Mouse (Mus musculus): ENCODE data around the gene Prkn. TPM values are rescaled to one million over a fixed set of nuclear protein-coding genes. Genes with fewer than 3 reads are reported as not detected.

Gene Prkn
- polyA plus RNA-seq, 1 experiment from 2014 or later = 3.0 TPM

- peak; percentile 51 for ATAC-seq (ENCODE audit: insufficient number of reproducible peaks, insufficient read depth, low FRiP score, low read depth)
- Histone ChIP-seq H3K27me3 (ENCODE audit: control insufficient read depth, insufficient read depth, low read length) (no peaks in the 10 kb centered on the region), H3K4me2 (replicated peaks; ENCODE audit: low read depth, low read length) (no peak overlapping the region), H3K27ac (ENCODE audit: low read length) (no peak overlapping the region), H3K4me1 (ENCODE audit: control insufficient read depth, insufficient read depth, low read length) (peaks cover 10% of the 10 kb centered on the region; the same call in 1 of the 2 replicates), H3K9ac (replicated peaks; ENCODE audit: low read depth, low read length) (no peak overlapping the region), H3K4me3 (ENCODE audit: low read depth, low read length) (no peak overlapping the region), H3K9me3 (ENCODE audit: control insufficient read depth, low read depth, low read length) (no peaks in the 10 kb centered on the region), H3K36me3 (ENCODE audit: control insufficient read depth, insufficient read depth, low read length) (no peaks in the 10 kb centered on the region)
- WGBS = 2% methylated on average over 10 of the region's 10 CpGs
Observed at GRCm38 (mm10) chr17:12031203-12031942, 1191.2 kb downstream of the Prkn start.

- H3K4me3 ChIP-seq (ENCODE audit: low read depth, low read length) = no peak overlapping the region
- peaks cover 10% of the 10 kb centered on the region; the same call in 1 of the 2 replicates for H3K4me1 ChIP-seq (ENCODE audit: control insufficient read depth, insufficient read depth, low read length)
- no peak for ATAC-seq (ENCODE audit: insufficient number of reproducible peaks, insufficient read depth, low FRiP score, low read depth)
- no peak overlapping the region for H3K4me2 ChIP-seq (replicated peaks; ENCODE audit: low read depth, low read length)
- 52% methylated on average over 10 of the region's 10 CpGs for WGBS
- no peak overlapping the region for H3K9ac ChIP-seq (replicated peaks; ENCODE audit: low read depth, low read length)
- H3K27me3 ChIP-seq (ENCODE audit: control insufficient read depth, insufficient read depth, low read length) = no peaks in the 10 kb centered on the region
- H3K27ac ChIP-seq (ENCODE audit: low read length) = no peak overlapping the region
- no peaks in the 10 kb centered on the region for H3K9me3 ChIP-seq (ENCODE audit: control insufficient read depth, low read depth, low read length)
- no peaks in the 10 kb centered on the region for H3K36me3 ChIP-seq (ENCODE audit: control insufficient read depth, insufficient read depth, low read length)
Observed at GRCm38 (mm10) chr17:12032014-12032791, 1192.0 kb downstream of the Prkn start.

- Histone ChIP-seq H3K36me3 (ENCODE audit: control insufficient read depth, insufficient read depth, low read length) (no peaks in the 10 kb centered on the region), H3K4me1 (ENCODE audit: control insufficient read depth, insufficient read depth, low read length) (peaks cover 7% of the 10 kb centered on the region; the same call in 1 of the 2 replicates), H3K4me2 (replicated peaks; ENCODE audit: low read depth, low read length) (no peak overlapping the region), H3K9me3 (ENCODE audit: control insufficient read depth, low read depth, low read length) (no peaks in the 10 kb centered on the region), H3K27me3 (ENCODE audit: control insufficient read depth, insufficient read depth, low read length) (no peaks in the 10 kb centered on the region), H3K4me3 (ENCODE audit: low read depth, low read length) (no peak overlapping the region), H3K9ac (replicated peaks; ENCODE audit: low read depth, low read length) (no peak overlapping the region), H3K27ac (ENCODE audit: low read length) (no peak overlapping the region)
- 47% methylated on average over 5 of the region's 5 CpGs for whole genome bisulfite sequencing
- ATAC-seq (ENCODE audit: insufficient number of reproducible peaks, insufficient read depth, low FRiP score, low read depth) = no peak
Observed at GRCm38 (mm10) chr17:12035386-12035785, 1195.2 kb downstream of the Prkn start.

GRCm38 (mm10) chr17:12036205-12036604, 1196.0 kb downstream of the Prkn start:
- Histone ChIP-seq H3K4me3 (ENCODE audit: low read depth, low read length) (no peak overlapping the region), H3K9ac (replicated peaks; ENCODE audit: low read depth, low read length) (no peak overlapping the region), H3K9me3 (ENCODE audit: control insufficient read depth, low read depth, low read length) (no peaks in the 10 kb centered on the region), H3K4me1 (ENCODE audit: control insufficient read depth, insufficient read depth, low read length) (0 out of 2 replicates have a peak, but pooled peaks cover under 1% of the 10 kb centered on the region), H3K27ac (ENCODE audit: low read length) (no peak overlapping the region), H3K4me2 (replicated peaks; ENCODE audit: low read depth, low read length) (no peak overlapping the region), H3K36me3 (ENCODE audit: control insufficient read depth, insufficient read depth, low read length) (no peaks in the 10 kb centered on the region), H3K27me3 (ENCODE audit: control insufficient read depth, insufficient read depth, low read length) (no peaks in the 10 kb centered on the region)
- no peak for ATAC-seq (ENCODE audit: insufficient number of reproducible peaks, insufficient read depth, low FRiP score, low read depth)
- WGBS = 45% methylated on average over 6 of the region's 6 CpGs

- Histone ChIP-seq H3K27me3 (ENCODE audit: control insufficient read depth, insufficient read depth, low read length) (no peaks in the 10 kb centered on the region), H3K4me1 (ENCODE audit: control insufficient read depth, insufficient read depth, low read length) (no peaks in the 10 kb centered on the region), H3K9me3 (ENCODE audit: control insufficient read depth, low read depth, low read length) (no peaks in the 10 kb centered on the region), H3K9ac (replicated peaks; ENCODE audit: low read depth, low read length) (no peak overlapping the region), H3K4me3 (ENCODE audit: low read depth, low read length) (no peak overlapping the region), H3K4me2 (replicated peaks; ENCODE audit: low read depth, low read length) (no peak overlapping the region), H3K36me3 (ENCODE audit: control insufficient read depth, insufficient read depth, low read length) (no peaks in the 10 kb centered on the region), H3K27ac (ENCODE audit: low read length) (no peak overlapping the region)
- no peak; the same call in 1 of the 2 replicates for ATAC-seq (ENCODE audit: insufficient number of reproducible peaks, insufficient read depth, low FRiP score, low read depth)
- WGBS = 54% methylated on average over 5 of the region's 5 CpGs
Observed at GRCm38 (mm10) chr17:12037065-12037464, 1196.9 kb downstream of the Prkn start.

- no peak overlapping the region for H3K27ac ChIP-seq (ENCODE audit: low read length)
- H3K4me1 ChIP-seq (ENCODE audit: control insufficient read depth, insufficient read depth, low read length) = no peaks in the 10 kb centered on the region
- WGBS = 94% methylated on average over 2 of the region's 2 CpGs
- no peaks in the 10 kb centered on the region for H3K36me3 ChIP-seq (ENCODE audit: control insufficient read depth, insufficient read depth, low read length)
- no peaks in the 10 kb centered on the region for H3K9me3 ChIP-seq (ENCODE audit: control insufficient read depth, low read depth, low read length)
- no peak overlapping the region for H3K4me2 ChIP-seq (replicated peaks; ENCODE audit: low read depth, low read length)
- no peak overlapping the region for H3K9ac ChIP-seq (replicated peaks; ENCODE audit: low read depth, low read length)
- no peaks in the 10 kb centered on the region for H3K27me3 ChIP-seq (ENCODE audit: control insufficient read depth, insufficient read depth, low read length)
- H3K4me3 ChIP-seq (ENCODE audit: low read depth, low read length) = no peak overlapping the region
- ATAC-seq (ENCODE audit: insufficient number of reproducible peaks, insufficient read depth, low FRiP score, low read depth) = no peak
Observed at GRCm38 (mm10) chr17:12037574-12037973, 1197.4 kb downstream of the Prkn start.

- no peak overlapping the region for H3K4me3 ChIP-seq (ENCODE audit: low read depth, low read length)
- WGBS = 61% methylated on average over 6 of the region's 6 CpGs
- H3K4me2 ChIP-seq (replicated peaks; ENCODE audit: low read depth, low read length) = no peak overlapping the region
- no peaks in the 10 kb centered on the region for H3K36me3 ChIP-seq (ENCODE audit: control insufficient read depth, insufficient read depth, low read length)
- H3K9ac ChIP-seq (replicated peaks; ENCODE audit: low read depth, low read length) = no peak overlapping the region
- H3K9me3 ChIP-seq (ENCODE audit: control insufficient read depth, low read depth, low read length) = no peaks in the 10 kb centered on the region
- H3K27ac ChIP-seq (ENCODE audit: low read length) = no peak overlapping the region
- H3K4me1 ChIP-seq (ENCODE audit: control insufficient read depth, insufficient read depth, low read length) = no peaks in the 10 kb centered on the region
- no peak for ATAC-seq (ENCODE audit: insufficient number of reproducible peaks, insufficient read depth, low FRiP score, low read depth)
- H3K27me3 ChIP-seq (ENCODE audit: control insufficient read depth, insufficient read depth, low read length) = no peaks in the 10 kb centered on the region
Observed at GRCm38 (mm10) chr17:12038499-12038898, 1198.3 kb downstream of the Prkn start.

GRCm38 (mm10) chr17:12039188-12039587, 1199.0 kb downstream of the Prkn start:
- no peaks in the 10 kb centered on the region for H3K36me3 ChIP-seq (ENCODE audit: control insufficient read depth, insufficient read depth, low read length)
- WGBS = under 1% methylated on average over 9 of the region's 9 CpGs
- H3K27me3 ChIP-seq (ENCODE audit: control insufficient read depth, insufficient read depth, low read length) = no peaks in the 10 kb centered on the region
- no peaks in the 10 kb centered on the region for H3K4me1 ChIP-seq (ENCODE audit: control insufficient read depth, insufficient read depth, low read length)
- no peak overlapping the region for H3K27ac ChIP-seq (ENCODE audit: low read length)
- 0 out of 2 replicates have a peak, but pooled peaks have one; percentile 31 for ATAC-seq (ENCODE audit: insufficient number of reproducible peaks, insufficient read depth, low FRiP score, low read depth)
- no peak overlapping the region for H3K4me3 ChIP-seq (ENCODE audit: low read depth, low read length)
- H3K4me2 ChIP-seq (replicated peaks; ENCODE audit: low read depth, low read length) = no peak overlapping the region
- no peaks in the 10 kb centered on the region for H3K9me3 ChIP-seq (ENCODE audit: control insufficient read depth, low read depth, low read length)
- H3K9ac ChIP-seq (replicated peaks; ENCODE audit: low read depth, low read length) = no peak overlapping the region

Measured in stomach, embryonic 14.5 days (tissue).